Mouse (Mus musculus) spleen, postnatal 14 days (tissue): ENCODE measurements around the gene Ankk1.

ENCODE experiments used
- DNase-seq, 2 experiments: peaks; one replicate each; pipeline ENCODE4 v3.0.0; 2021 to 2022; ENCODE audit warnings: low spot score in 2 of 2

Ankk1 gene

GRCm38 (mm10) chr9:49426921-49427320, at the start of gene Ankk1:
Gene Ankk1, minus strand, starts transcription at chr9:49427021.
- DNase-seq = no peak

- DNase-seq = no peak
Observed at GRCm38 (mm10) chr9:49472126-49472525, 45.3 kb upstream of the Ankk1 start.

- DNase-seq = no peak
Observed at GRCm38 (mm10) chr9:49470946-49471345, 44.1 kb upstream of the Ankk1 start.

GRCm38 (mm10) chr9:49470006-49470405, 43.2 kb upstream of the Ankk1 start:
- no peak for DNase-seq

- no peak for DNase-seq
Observed at GRCm38 (mm10) chr9:49456136-49456535, 29.3 kb upstream of the Ankk1 start.

GRCm38 (mm10) chr9:49452396-49452795, 25.6 kb upstream of the Ankk1 start:
- no peak for DNase-seq

- no peak for DNase-seq
Observed at GRCm38 (mm10) chr9:49450491-49450890, 23.7 kb upstream of the Ankk1 start.

GRCm38 (mm10) chr9:49442621-49443020, 15.8 kb upstream of the Ankk1 start:
- no peak for DNase-seq

- no peak for DNase-seq
Observed at GRCm38 (mm10) chr9:49427478-49427877, 657 bp upstream of the Ankk1 start.

GRCm38 (mm10) chr9:49425585-49425984, 1.2 kb downstream of the Ankk1 start:
- no peak for DNase-seq

GRCm38 (mm10) chr9:49423866-49424265, 3.0 kb downstream of the Ankk1 start:
- no peak for DNase-seq

GRCm38 (mm10) chr9:49410621-49411020, 16.2 kb downstream of the Ankk1 start:
- DNase-seq = no peak

- DNase-seq = no peak
Observed at GRCm38 (mm10) chr9:49407028-49407427, 19.8 kb downstream of the Ankk1 start.

GRCm38 (mm10) chr9:49403711-49404110, 23.1 kb downstream of the Ankk1 start:
- no peak for DNase-seq

- no peak for DNase-seq
Observed at GRCm38 (mm10) chr9:49396006-49396405, 30.8 kb downstream of the Ankk1 start.

- DNase-seq = no peak
Observed at GRCm38 (mm10) chr9:49392242-49392641, 34.6 kb downstream of the Ankk1 start.

- DNase-seq = no peak
Observed at GRCm38 (mm10) chr9:49386119-49386518, 40.7 kb downstream of the Ankk1 start.

GRCm38 (mm10) chr9:49385301-49385700, 41.5 kb downstream of the Ankk1 start:
- no peak for DNase-seq

GRCm38 (mm10) chr9:49384855-49385254, 42.0 kb downstream of the Ankk1 start:
- DNase-seq = no peak

- no peak for DNase-seq
Observed at GRCm38 (mm10) chr9:49384041-49384440, 42.8 kb downstream of the Ankk1 start.

- no peak for DNase-seq
Observed at GRCm38 (mm10) chr9:49379962-49380361, 46.9 kb downstream of the Ankk1 start.

- no peak for DNase-seq
Observed at GRCm38 (mm10) chr9:49373946-49374345, 52.9 kb downstream of the Ankk1 start.

GRCm38 (mm10) chr9:49365763-49366162, 61.1 kb downstream of the Ankk1 start:
- no peak for DNase-seq
